Mouse (Mus musculus) midbrain, embryonic 16.5 days (tissue): Measurements from ENCODE around the gene Wbp2nl. TPM values are rescaled to one million over a fixed set of nuclear protein-coding genes. Genes with fewer than 3 reads are reported as not detected.
A peak's percentile ranks its signal among the peaks of the same experiment; 100 is the strongest.

Experiments
- ATAC-seq: fragments of 200-750 bp; cut with Nextera tagmentation; 2 replicates; pipeline ENCODE4 v1.8.0; 2017; ENCODE audit warnings: moderate TSS enrichment
- H3K27ac ChIP-seq: fragments of 300-500 bp; sonication (generic); 2 replicates; pipeline ENCODE4 v1.5.1; 2014; ENCODE audit warnings: mild to moderate bottlenecking, low read length, mixed read lengths
- H3K27me3 ChIP-seq: fragments of 300-500 bp; sonication (generic); 2 replicates; pipeline ENCODE4 v1.6.1; 2014; ENCODE audit warnings: low read depth, low read length, mixed read lengths; ENCODE audit not compliant: control insufficient read depth, insufficient read depth
- H3K36me3 ChIP-seq: fragments of 300-500 bp; sonication (generic); 2 replicates; pipeline ENCODE4 v1.6.1; 2014; ENCODE audit warnings: mild to moderate bottlenecking, low read length, moderate library complexity, mixed read lengths; ENCODE audit not compliant: control insufficient read depth, insufficient read depth
- H3K4me1 ChIP-seq: fragments of 300-500 bp; sonication (generic); 2 replicates; pipeline ENCODE4 v1.6.1; 2014; ENCODE audit warnings: mild to moderate bottlenecking, low read length, mixed read lengths; ENCODE audit not compliant: control insufficient read depth, insufficient read depth
- H3K4me2 ChIP-seq: fragments of 300-500 bp; sonication (generic); 2 replicates; pipeline ENCODE4 v1.6.1; 2014; ENCODE audit warnings: mild to moderate bottlenecking, low read length, mixed read lengths
- H3K4me3 ChIP-seq: fragments of 300-500 bp; sonication (generic); 2 replicates; pipeline ENCODE4 v1.5.1; 2014; ENCODE audit warnings: low read depth, mild to moderate bottlenecking, low read length, moderate library complexity, mixed read lengths
- H3K9ac ChIP-seq: fragments of 300-500 bp; sonication (generic); 2 replicates; pipeline ENCODE4 v1.6.1; 2014; ENCODE audit warnings: low read depth, low read length, mixed read lengths
- H3K9me3 ChIP-seq: fragments of 300-500 bp; sonication (generic); replicated peaks from 2 replicates; pipeline ENCODE4 v1.6.1; 2014; ENCODE audit warnings: mild to moderate bottlenecking, low read length, mixed read lengths; ENCODE audit not compliant: control insufficient read depth, poor library complexity, severe bottlenecking
- WGBS: fragments of 180-500 bp; shearing (Covaris S2); extraction: QIAGEN DNeasy Blood & Tissue Kit; methylation state at CpG from one replicate; pipeline ENCODE4 v1.1.7; 2014; 5-methylcytosine and 5-hydroxymethylcytosine counted together
- polyA plus RNA-seq: library from polyadenylated mRNA; unstranded; fragments of >200 nt; fragmentation: Nextera tagmentation; extraction: Ambion mirVana; gene quantifications from 2 replicates; pipeline ENCODE4 v1.2.1, GENCODE M21; 2015

Wbp2nl gene
- 0.25 TPM in 1 of 2 replicates, not detected in the other for polyA plus RNA-seq

DNA sequence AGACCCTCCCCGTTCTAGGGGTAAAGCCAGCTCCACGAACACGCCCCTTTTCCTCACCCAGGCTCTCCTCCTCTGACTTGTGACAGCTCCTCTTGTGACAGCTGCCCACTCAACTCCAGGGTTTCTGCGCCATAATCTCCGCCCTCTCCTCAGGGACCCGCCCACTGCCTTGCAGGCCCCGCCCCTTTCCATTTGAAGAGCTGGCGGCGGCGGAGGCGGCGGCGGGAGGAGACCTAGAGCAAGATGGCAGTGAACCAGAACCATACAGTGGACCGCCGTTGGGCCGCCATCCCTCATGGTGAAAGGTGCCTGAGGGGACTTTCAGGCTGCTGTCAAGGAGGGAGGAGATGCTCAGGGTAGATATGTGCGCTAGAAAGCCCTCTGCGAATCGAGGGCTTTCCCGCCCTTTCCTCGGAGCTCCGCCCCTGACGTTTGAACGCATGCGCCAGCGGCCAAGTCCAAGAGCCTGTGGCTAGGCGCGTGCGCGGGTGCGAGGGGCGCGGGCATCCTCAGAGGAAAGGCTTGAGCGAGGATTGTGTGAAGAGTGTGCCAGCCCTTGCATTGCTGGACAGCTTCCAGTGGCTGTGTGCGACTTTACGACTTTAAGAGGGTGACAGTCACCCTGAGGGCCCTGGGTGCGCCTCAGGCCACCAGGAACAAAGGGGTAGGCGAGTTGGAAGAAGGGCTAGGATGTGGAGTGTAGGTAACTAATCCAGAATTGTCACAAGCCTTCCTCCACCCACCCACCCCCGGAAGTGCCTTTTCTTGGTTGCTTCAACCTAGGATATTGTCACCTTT is at the start of gene Wbp2nl:
TSS of gene Wbp2nl (plus strand) at position 191 of the 798 bp plus-strand sequence.
- Histone ChIP-seq H3K27ac (no peak within 1 kb of the TSS), H3K4me1 (peaks cover 3% of the 10 kb centered on the region; the same call in 1 of the 2 replicates), H3K4me2 (no peak within 1 kb of the TSS), H3K4me3 (no peak within 1 kb of the TSS), H3K36me3 (no peaks in the 10 kb centered on the region), H3K9me3 (no peaks in the 10 kb centered on the region), H3K27me3 (no peaks in the 10 kb centered on the region), H3K9ac (no peak within 1 kb of the TSS)
- no peak for ATAC-seq
- WGBS = 67% methylated on average over 39 of the region's 39 CpGs

DNA sequence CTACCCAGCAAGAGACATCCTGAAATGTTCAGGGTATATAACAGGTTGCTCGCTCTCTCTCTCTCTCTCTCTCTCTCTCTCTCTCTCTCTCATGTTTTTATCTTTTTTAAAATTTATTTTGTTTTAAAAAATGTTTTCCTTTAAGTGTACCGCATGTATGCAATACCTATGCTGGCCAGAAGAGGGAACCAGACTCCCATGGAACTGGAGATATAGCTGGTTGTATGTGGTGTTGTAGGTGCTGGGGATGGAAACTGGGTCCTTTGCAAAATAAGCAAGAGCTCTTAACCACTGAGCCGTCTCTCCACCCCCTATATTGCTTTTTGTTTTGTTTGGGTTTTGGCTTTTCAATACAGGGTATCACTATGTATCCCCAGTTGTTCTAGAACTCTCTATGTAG is 47.2 kb upstream of the Wbp2nl start:
- no peaks in the 10 kb centered on the region for H3K27me3 ChIP-seq
- H3K4me2 ChIP-seq = no peak overlapping the region
- peaks cover 11% of the 10 kb centered on the region for H3K4me1 ChIP-seq
- no peak overlapping the region for H3K9ac ChIP-seq
- H3K4me3 ChIP-seq = no peak overlapping the region
- ATAC-seq = no peak
- no peaks in the 10 kb centered on the region for H3K36me3 ChIP-seq
- WGBS = 95% methylated on average over 3 of the region's 3 CpGs
- no peaks in the 10 kb centered on the region for H3K9me3 ChIP-seq
- no peak overlapping the region for H3K27ac ChIP-seq

DNA sequence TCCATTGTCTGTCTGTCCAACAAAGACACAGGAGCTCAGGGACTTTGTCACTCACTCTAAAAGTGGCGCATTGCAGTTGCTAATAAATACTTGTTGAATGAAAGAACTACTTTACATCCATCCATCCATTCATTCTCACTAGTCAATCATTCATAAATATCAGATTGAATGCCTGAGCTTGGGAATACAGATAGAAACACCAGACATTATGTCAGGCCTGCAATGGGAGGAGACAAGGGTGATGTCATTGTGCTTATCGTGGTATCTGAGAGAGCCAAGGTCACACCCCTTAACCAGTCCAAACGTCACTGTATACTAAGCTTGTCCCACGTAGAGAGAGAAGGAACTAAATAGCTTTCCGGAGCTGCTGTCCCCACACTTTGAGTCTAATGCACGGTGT is 46.7 kb upstream of the Wbp2nl start, which contains the start of gene 1500009C09Rik:
TSS of gene 1500009C09Rik (plus strand) at position 301 of the 400 bp plus-strand sequence.
- Histone ChIP-seq H3K36me3 (no peaks in the 10 kb centered on the region), H3K9ac (no peak within 1 kb of the TSS), H3K4me1 (peaks cover 16% of the 10 kb centered on the region), H3K27ac (no peak within 1 kb of the TSS), H3K27me3 (no peaks in the 10 kb centered on the region), H3K4me2 (no peak within 1 kb of the TSS), H3K9me3 (no peaks in the 10 kb centered on the region), H3K4me3 (no peak within 1 kb of the TSS)
- 88% methylated on average over 6 of the region's 6 CpGs for WGBS
- no peak for ATAC-seq

DNA sequence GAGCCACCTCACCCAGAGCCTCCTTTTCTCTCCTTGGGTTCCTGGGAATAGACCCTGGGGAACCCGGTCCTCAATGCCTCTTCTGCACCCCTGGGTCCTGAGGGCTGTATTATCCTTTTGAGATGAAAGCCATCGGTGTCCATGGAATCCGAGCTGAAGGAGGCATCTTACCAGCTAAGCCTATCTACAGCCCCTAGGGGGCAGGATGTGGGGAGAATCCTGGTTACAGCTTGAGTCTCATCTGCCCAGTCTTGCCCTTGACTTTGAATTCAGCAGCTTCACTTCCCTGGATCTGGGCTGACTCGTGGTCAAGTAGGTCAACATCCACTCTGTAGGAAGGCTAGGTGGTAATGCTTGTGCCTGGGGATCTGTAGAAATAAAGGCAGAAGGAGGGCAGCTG is 43.5 kb upstream of the Wbp2nl start:
- Histone ChIP-seq H3K4me3 (peak overlapping the region; percentile 65; the same call in 1 of the 2 replicates), H3K27ac (peak overlapping the region; percentile 94), H3K9me3 (no peaks in the 10 kb centered on the region), H3K27me3 (no peaks in the 10 kb centered on the region), H3K4me1 (peaks cover 25% of the 10 kb centered on the region), H3K36me3 (no peaks in the 10 kb centered on the region), H3K9ac (0 out of 2 replicates have a peak overlapping the region, but pooled peaks have one; percentile 1), H3K4me2 (peak overlapping the region; percentile 74)
- ATAC-seq = no peak
- 33% methylated on average over 4 of the region's 4 CpGs for WGBS

DNA sequence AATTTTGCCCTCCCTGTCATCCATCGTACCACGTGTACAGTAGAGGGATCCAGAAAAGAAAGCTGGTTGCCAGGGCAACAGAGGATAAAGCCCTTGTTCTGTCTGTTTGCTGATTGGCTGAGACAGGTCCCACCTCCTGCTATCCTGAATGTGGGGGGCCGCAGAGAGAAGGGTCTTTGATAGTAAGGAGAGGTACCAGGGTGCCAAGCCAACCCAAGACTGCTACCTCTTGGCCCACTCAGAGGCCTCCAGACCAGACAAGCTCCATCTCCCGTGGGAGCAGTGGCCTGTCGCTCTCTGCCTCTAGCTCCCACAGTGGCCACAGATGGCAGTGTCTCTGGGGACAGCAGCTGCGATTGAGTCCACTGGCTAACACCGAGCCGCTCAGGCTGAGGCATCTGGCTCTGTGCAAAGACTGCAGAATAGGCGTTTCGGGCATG is 42.8 kb upstream of the Wbp2nl start:
- Histone ChIP-seq H3K4me1 (peaks cover 25% of the 10 kb centered on the region), H3K4me3 (peak overlapping the region; percentile 65), H3K4me2 (peak overlapping the region; percentile 74), H3K27ac (peak overlapping the region; percentile 94), H3K9ac (peak overlapping the region; percentile 78), H3K9me3 (no peaks in the 10 kb centered on the region), H3K27me3 (no peaks in the 10 kb centered on the region), H3K36me3 (no peaks in the 10 kb centered on the region)
- ATAC-seq = peak; percentile 95
- 2% methylated on average over 10 of the region's 10 CpGs for WGBS

DNA sequence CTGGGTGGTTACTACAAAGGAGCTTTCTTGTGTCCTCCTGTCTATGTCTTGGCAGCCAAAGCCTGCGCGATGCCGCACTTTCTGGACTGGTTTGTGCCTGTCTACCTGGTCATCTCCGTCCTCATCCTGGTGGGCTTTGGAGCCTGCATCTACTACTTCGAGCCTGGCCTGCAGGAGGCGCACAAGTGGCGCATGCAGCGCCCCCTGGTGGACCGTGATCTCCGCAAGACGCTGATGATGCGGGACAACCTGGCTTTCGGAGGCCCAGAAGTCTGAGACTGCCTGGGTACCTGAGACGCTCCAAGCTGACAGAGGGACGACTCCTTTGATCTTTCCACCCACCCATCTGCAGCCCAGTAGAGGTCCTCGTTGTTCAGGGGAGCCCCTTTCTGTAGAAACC is 39.2 kb upstream of the Wbp2nl start:
- peaks cover 25% of the 10 kb centered on the region for H3K4me1 ChIP-seq
- 9% methylated on average over 16 of the region's 16 CpGs for WGBS
- H3K9me3 ChIP-seq = no peaks in the 10 kb centered on the region
- no peak for ATAC-seq
- no peak overlapping the region for H3K4me2 ChIP-seq
- no peaks in the 10 kb centered on the region for H3K36me3 ChIP-seq
- H3K9ac ChIP-seq = no peak overlapping the region
- H3K27ac ChIP-seq = no peak overlapping the region
- H3K4me3 ChIP-seq = no peak overlapping the region
- no peaks in the 10 kb centered on the region for H3K27me3 ChIP-seq

DNA sequence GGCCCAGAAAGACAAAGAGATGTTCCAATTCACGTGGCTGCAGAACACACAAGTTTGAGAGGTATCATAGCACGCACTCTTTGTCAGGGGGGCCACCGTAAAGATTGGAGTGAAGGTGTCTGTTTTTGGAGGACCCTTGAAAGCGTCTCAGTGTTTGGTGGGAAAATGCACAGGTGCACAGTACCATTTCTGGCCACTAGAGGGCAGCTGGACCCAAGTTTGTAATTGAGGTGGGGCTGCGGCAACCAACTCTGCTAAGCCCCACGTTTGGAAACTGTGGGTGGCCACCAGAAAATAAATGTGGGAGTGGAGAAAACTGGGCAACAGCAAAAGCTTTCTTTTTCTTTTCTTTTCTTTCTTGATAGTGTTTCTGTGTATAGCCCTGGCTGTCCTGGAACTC is 32.4 kb upstream of the Wbp2nl start:
- Histone ChIP-seq H3K27me3 (no peaks in the 10 kb centered on the region), H3K36me3 (no peaks in the 10 kb centered on the region), H3K9me3 (no peaks in the 10 kb centered on the region), H3K4me1 (peaks cover 18% of the 10 kb centered on the region), H3K4me2 (no peak overlapping the region), H3K9ac (no peak overlapping the region), H3K27ac (no peak overlapping the region), H3K4me3 (no peak overlapping the region)
- ATAC-seq = no peak
- 11% methylated on average over 6 of the region's 6 CpGs for WGBS

DNA sequence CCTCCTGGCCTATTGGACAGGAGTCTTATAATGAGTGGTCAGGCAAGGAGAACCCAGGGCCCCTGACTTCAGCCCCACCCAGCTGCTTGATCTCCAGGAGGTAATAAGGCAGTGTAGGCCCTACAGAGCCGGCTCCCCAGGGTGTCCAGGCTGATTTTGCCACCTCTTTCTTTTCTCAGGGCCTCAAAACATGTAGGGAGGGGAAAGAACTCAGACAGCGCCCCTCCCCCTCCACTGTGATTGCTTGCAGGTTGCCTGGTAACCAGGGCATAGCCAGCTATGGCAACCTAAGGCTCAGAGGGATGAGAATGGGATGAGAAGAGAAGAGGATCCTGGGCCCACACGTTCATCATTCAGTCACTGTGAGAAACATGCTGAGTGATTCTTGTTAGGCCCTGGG is 30.6 kb upstream of the Wbp2nl start:
- Histone ChIP-seq H3K4me3 (no peak overlapping the region), H3K27ac (peak overlapping the region; percentile 72), H3K36me3 (no peaks in the 10 kb centered on the region), H3K9me3 (no peaks in the 10 kb centered on the region), H3K27me3 (no peaks in the 10 kb centered on the region), H3K4me2 (no peak overlapping the region), H3K9ac (peak overlapping the region; percentile 23; the same call in 1 of the 2 replicates), H3K4me1 (peaks cover 19% of the 10 kb centered on the region)
- WGBS = 11% methylated on average over 3 of the region's 3 CpGs
- peak; percentile 50; the same call in 1 of the 2 replicates for ATAC-seq

DNA sequence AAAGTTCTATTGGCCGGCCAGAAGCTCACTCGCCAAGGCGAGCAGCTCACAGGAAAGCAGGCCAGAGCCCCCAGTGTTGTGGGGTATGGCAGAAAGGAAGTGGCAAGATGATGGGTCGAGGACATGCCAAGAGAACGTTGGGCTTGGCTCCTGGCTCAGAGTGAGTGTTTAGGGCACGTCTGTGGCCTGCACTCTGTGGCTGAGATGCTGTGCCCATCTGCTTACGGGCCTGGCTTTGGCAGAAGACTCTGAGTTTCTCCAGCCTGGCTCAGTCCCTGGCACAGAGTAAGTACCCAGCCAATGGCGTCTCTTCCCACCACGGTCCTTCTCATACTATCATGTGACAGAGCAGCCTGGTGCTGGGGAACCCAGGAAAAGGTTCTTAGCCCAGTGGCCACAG is 30.0 kb upstream of the Wbp2nl start:
- Histone ChIP-seq H3K4me3 (no peak overlapping the region), H3K27me3 (no peaks in the 10 kb centered on the region), H3K36me3 (no peaks in the 10 kb centered on the region), H3K9ac (no peak overlapping the region), H3K4me1 (peaks cover 20% of the 10 kb centered on the region), H3K27ac (peak overlapping the region; percentile 23; the same call in 1 of the 2 replicates), H3K4me2 (no peak overlapping the region), H3K9me3 (no peaks in the 10 kb centered on the region)
- 0 out of 2 replicates have a peak, but pooled peaks have one; percentile 8 for ATAC-seq
- 76% methylated on average over 9 of the region's 9 CpGs for WGBS
